10 mouse cellular contexts compared by ENCODE assay signal in the genomic region with DNA sequence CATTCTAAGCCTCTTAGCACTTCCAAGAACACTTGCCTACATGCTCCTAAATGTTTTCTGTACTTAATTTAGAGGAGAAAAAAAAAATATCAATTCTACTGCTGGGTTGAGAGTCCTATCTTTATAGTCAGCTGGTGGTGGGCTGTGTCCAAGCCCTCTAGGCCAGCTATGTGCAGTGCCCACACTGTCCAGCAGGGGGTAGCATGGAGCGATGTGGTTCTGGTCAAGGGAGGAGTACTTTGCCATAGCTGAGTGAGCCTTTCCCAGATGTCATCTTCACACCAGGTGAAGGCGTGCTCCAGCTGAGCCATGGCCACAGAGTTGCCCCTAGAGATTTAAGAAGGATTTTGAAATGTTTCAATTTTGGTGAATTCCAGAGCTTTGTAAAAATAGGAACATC. TPM values are rescaled to one million over a fixed set of nuclear protein-coding genes. Genes with fewer than 3 reads are reported as not detected.
DNase-seq lines count a peak whose midpoint lies in the region; ATAC-seq and TF ChIP-seq lines count a peak whose summit lies in the region.
"Had no signal": no experiment of that assay in that cellular context is flagged by ENCODE, and none has a peak within 500 bp of the region (broad histone marks: within the 10 kb centered on the region; RNA-seq: fewer than 3 reads in every experiment).

No protein-coding gene starts in this region.

- H3K27me3 ChIP-seq in stomach, postnatal 0 days (ENCODE audit: control insufficient read depth, insufficient read depth, low read length) = no peaks in the 10 kb centered on the region
- H3K27me3 ChIP-seq: heart, embryonic 15.5 days; neural tube, embryonic 13.5 days had no signal

- no peak overlapping the region for H3K27ac ChIP-seq in embryonic fibroblast, embryonic 13.5 days (ENCODE audit: insufficient read depth, low read length)
- H3K27ac ChIP-seq in stomach, postnatal 0 days (replicated peaks) = no peak overlapping the region
- H3K27ac ChIP-seq: heart, embryonic 15.5 days; neural tube, embryonic 13.5 days had no signal

- no peak overlapping the region for H3K4me2 ChIP-seq in stomach, postnatal 0 days (replicated peaks; ENCODE audit: low read depth)
- H3K4me2 ChIP-seq: heart, embryonic 15.5 days; neural tube, embryonic 13.5 days had no signal

- peak; percentile 22 for DNase-seq in cerebellum, adult 11 months
- no peak for DNase-seq in cerebellum, adult 11-12 months
- DNase-seq in 3T3-L1 (ENCODE audit: low read depth, low spot score) = peak; percentile 47
- DNase-seq in adrenal gland, postnatal 14 days = peak; percentile 88
- DNase-seq in kidney, adult 9 months = peak; percentile 75
- peak; percentile 77 for DNase-seq in stomach, postnatal 0 days (ENCODE audit: low spot score)

- H3K4me3 ChIP-seq in embryonic fibroblast, embryonic 13.5 days (ENCODE audit: insufficient read depth, low read length) = no peak overlapping the region
- H3K4me3 ChIP-seq in stomach, postnatal 0 days (ENCODE audit: low read depth, low read length) = no peak overlapping the region
- H3K4me3 ChIP-seq: heart, embryonic 15.5 days; neural tube, embryonic 13.5 days had no signal

- 56% methylated on average over 2 of the region's 2 CpGs for WGBS in stomach, postnatal 0 days

- no peaks in the 10 kb centered on the region for H3K36me3 ChIP-seq in stomach, postnatal 0 days (ENCODE audit: control insufficient read depth, insufficient read depth, low read length)

- no peak overlapping the region for H3K9ac ChIP-seq in stomach, postnatal 0 days (ENCODE audit: low read length)
- H3K9ac ChIP-seq: heart, embryonic 15.5 days; neural tube, embryonic 13.5 days had no signal

- no peak for TF ChIP-seq EP300 in stomach, postnatal 0 days (optimal IDR thresholded peaks at IDR 0.05)

- peak; percentile 96 for ATAC-seq in megakaryocyte progenitor cell, adult 5-6 weeks (replicated peaks; ENCODE audit: poor library complexity)
- no peak for ATAC-seq in stomach, postnatal 0 days (ENCODE audit: low FRiP score, low TSS enrichment)

- no peak for TF ChIP-seq POLR2A in embryonic fibroblast, embryonic 13.5 days (IDR thresholded peaks at IDR 0.05; ENCODE audit: low read depth, low read length)

- peak; percentile 80 for TF ChIP-seq CTCF in embryonic fibroblast, embryonic 13.5 days (IDR thresholded peaks at IDR 0.05; ENCODE audit: borderline replicate concordance, insufficient read depth, low read length)
- peak; percentile 90 for TF ChIP-seq CTCF in stomach, postnatal 0 days (IDR thresholded peaks at IDR 0.05; ENCODE audit: low read depth)

- peaks cover 6% of the 10 kb centered on the region; the same call in 1 of the 2 replicates for H3K4me1 ChIP-seq in embryonic fibroblast, embryonic 13.5 days (ENCODE audit: control insufficient read depth, insufficient read depth, low read length)
- H3K4me1 ChIP-seq in stomach, postnatal 0 days (replicated peaks; ENCODE audit: control insufficient read depth, insufficient read depth) = peaks cover 3% of the 10 kb centered on the region; the same call in 1 of the 2 replicates
- H3K4me1 ChIP-seq: neural tube, embryonic 13.5 days had no signal

- no peaks in the 10 kb centered on the region for H3K9me3 ChIP-seq in stomach, postnatal 0 days (ENCODE audit: control insufficient read depth, low read length)
- H3K9me3 ChIP-seq: heart, embryonic 15.5 days; neural tube, embryonic 13.5 days had no signal

RNA-seq across cellular contexts. Expression of gene Mapk9, which starts 21.7 kb away (rescaled TPM):
- total RNA-seq in adrenal gland, postnatal 14 days (2021) = 59.6 and 61.1 TPM in 2 replicates
- polyA plus RNA-seq in embryonic fibroblast, embryonic 13.5 days (2011; ENCODE audit: insufficient read length, low read depth, missing spikeins) = 62.5 and 68.5 TPM in 2 replicates
- total RNA-seq in megakaryocyte progenitor cell, adult 5-6 weeks (2015) = 32.9 and 40.2 TPM in 2 replicates
- total RNA-seq in megakaryocyte progenitor cell, adult 5-6 weeks (2017) = 31.1 and 56.3 TPM in 2 replicates
- 19.2 and 19.7 TPM in 2 replicates for polyA plus RNA-seq in stomach, postnatal 0 days (2015; fragmentation: Nextera tagmentation; extraction: Ambion mirVana)

RNA-seq across cellular contexts. Expression of gene Gfpt2, which starts 30.9 kb away (rescaled TPM):
- 5.6 and 6.0 TPM in 2 replicates for total RNA-seq in adrenal gland, postnatal 14 days (2021)
- polyA plus RNA-seq in embryonic fibroblast, embryonic 13.5 days (2011; ENCODE audit: insufficient read length, low read depth, missing spikeins) = 13.9 and 14.5 TPM in 2 replicates
- total RNA-seq in megakaryocyte progenitor cell, adult 5-6 weeks (2015) = 0.24 and 0.39 TPM in 2 replicates
- total RNA-seq in megakaryocyte progenitor cell, adult 5-6 weeks (2017) = 0.37 TPM in 1 of 2 replicates, not detected in the other
- 2.3 and 2.8 TPM in 2 replicates for polyA plus RNA-seq in stomach, postnatal 0 days (2015; fragmentation: Nextera tagmentation; extraction: Ambion mirVana)
